Mouse (Mus musculus) naive thymus-derived CD4-positive, alpha-beta T cell, adult 2 months (primary cell): ENCODE results near the gene Cops7b.
A peak's percentile ranks its signal among the peaks of the same experiment; 100 is the strongest.

Experiments used
- DNase-seq: peaks from one replicate; pipeline ENCODE4 v3.0.0-alpha.2; 2011; ENCODE audit warnings: low read depth

The Cops7b gene

GRCm38 (mm10) chr1:86596512-86596911 is 13.8 kb downstream of the Cops7b start:
- no peak for DNase-seq

DNA sequence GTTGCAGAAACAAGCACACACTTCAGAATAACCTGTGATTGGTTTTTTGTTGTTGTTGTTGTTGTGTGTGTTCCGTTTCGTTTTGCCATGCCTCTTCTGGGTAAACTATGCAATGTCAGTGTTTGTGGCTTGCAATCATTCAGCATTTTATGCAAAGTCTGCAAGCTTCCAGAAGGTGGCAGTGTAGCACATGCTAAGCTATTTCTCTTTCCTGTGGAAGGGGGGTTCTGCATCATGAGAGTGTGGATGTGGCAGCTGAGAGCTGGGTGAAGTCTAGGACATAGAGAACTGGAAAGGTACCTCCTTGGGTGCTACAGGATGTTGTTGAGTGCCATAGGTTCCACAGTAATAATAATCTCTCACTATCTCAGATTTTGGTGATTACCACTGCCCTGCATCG is 15.8 kb downstream of the Cops7b start:
- peak; percentile 50 for DNase-seq

- DNase-seq, result no peak
These were observed 17.4 kb downstream of the Cops7b start for GRCm38 (mm10) chr1:86600117-86600516.

DNA sequence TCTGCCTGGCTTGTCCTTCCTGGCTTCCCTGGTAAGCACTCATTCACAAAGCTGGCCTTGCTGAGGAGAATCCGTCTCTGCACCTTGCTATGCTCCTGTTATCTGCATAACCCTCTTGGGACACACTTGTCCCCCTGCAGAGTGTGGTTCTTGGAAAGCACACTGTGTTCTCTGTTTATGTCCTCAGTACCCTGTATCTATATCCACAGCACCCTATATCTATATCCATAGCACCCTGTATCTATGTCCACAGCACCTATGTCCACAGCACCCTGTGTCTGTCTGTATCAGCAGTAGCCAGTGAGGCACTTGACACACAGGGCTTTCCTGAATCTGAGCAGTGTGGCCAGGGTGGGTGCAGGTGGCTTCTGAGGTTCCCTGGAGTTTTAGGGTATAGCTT is 28.2 kb downstream of the Cops7b start:
- no peak for DNase-seq

- DNase-seq, result no peak
These were observed 29.4 kb downstream of the Cops7b start for GRCm38 (mm10) chr1:86612081-86612480.

- peak; percentile 31 for DNase-seq
These were observed 31.6 kb downstream of the Cops7b start for GRCm38 (mm10) chr1:86614269-86614668.

GRCm38 (mm10) chr1:86618454-86619125 is 35.9 kb downstream of the Cops7b start:
- DNase-seq, result peak; percentile 64

GRCm38 (mm10) chr1:86622296-86622695 is 39.6 kb downstream of the Cops7b start:
- DNase-seq, result no peak

DNA sequence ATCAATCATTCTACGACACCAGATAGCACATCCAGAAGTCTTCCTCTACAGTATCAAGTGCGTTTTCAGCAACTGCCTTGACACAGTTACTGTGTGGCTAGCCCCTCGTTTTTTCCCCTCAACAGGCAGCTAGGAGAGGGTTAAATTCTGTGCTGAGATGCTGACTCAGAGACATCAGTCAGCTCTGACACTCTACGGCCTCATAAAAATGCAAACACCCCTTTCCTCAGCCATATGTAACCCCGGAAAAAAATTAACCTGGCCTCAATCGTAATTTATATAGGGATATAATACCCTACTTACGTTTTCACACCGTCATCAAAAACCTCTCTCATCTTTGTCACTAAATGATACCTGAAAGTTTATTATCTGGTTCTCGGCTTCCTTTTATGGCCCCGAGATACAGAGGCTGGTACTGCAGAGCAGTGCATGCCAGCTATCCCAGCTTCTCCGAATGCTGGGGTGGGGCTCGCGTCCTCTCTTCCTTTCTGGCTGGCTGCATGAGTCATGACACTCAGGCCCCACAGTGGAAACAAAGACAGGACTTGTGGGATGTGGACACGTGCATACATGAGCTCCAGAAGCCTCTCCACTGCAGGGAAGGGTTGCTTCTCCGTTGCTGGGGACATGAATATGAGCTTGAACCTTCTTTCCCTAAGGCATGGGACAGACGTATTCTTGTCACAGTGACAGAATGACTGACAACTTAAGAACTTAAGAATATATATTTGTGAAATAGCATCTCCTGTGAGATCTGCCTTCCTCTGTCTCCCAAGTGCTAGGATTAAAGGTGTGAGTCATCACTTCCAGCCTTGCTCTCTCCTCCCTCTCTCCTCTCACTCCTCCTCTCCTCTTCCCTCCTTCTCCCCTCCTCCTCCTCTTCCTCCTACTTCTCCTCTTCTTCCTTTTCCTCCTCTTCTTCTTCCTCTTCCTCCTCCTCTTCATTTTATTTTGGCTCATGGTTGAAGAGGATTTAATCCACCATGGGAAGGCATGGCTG is 40.6 kb downstream of the Cops7b start:
- DNase-seq, result no peak

GRCm38 (mm10) chr1:86628270-86628669 is 45.6 kb downstream of the Cops7b start:
- DNase-seq, result no peak

- DNase-seq, result no peak
These were observed 47.2 kb downstream of the Cops7b start for GRCm38 (mm10) chr1:86629936-86630335.

- DNase-seq, result no peak
These were observed 47.8 kb downstream of the Cops7b start for GRCm38 (mm10) chr1:86630527-86630926.

- no peak for DNase-seq
These were observed 50.2 kb downstream of the Cops7b start for GRCm38 (mm10) chr1:86632732-86633380.

- DNase-seq, result no peak
These were observed 50.7 kb downstream of the Cops7b start for GRCm38 (mm10) chr1:86633434-86633833.

DNA sequence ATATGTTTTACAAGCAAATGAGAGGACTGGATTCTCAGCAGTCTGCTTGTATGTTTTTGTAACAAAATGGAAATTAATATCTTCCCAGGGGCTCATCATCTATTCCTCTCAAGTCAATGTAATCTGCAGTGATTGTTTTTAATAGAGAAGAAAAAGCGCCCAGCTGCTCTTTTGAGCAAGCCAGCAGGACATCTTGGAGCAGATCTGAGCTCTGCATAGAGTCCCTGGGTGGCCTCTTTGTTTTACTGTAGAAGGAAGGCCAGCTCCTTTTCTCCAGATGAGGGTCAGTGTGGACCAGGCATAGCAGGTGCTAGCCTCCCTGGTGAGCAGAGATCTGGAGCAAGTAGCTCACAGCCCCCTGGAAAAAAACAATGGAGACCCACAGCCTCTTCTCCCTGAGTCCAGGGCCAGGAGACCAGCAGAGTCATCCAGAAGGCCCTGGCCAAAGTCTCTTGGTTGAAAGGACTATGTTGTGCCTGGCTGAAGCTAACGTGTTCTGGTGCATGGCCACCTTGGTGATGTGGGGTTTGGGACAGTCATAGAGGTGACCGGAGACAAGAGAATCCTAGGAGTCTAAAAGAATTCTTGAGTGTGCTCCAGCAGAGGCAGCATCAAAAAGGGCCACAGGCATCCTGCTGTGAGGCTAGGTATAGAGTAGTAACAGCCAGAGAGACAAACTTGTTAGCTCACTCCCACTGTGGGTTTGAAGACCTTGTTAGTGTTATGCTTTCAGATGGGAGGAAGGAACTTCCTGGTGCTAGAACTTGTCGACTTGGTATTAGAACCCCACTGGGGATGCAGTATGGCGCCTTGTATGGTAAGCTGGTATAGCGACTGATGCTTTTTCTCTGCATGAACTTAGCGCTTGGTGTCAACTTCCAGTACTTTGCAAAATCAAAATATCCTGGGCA is 51.4 kb downstream of the Cops7b start:
- DNase-seq, result no peak

DNA sequence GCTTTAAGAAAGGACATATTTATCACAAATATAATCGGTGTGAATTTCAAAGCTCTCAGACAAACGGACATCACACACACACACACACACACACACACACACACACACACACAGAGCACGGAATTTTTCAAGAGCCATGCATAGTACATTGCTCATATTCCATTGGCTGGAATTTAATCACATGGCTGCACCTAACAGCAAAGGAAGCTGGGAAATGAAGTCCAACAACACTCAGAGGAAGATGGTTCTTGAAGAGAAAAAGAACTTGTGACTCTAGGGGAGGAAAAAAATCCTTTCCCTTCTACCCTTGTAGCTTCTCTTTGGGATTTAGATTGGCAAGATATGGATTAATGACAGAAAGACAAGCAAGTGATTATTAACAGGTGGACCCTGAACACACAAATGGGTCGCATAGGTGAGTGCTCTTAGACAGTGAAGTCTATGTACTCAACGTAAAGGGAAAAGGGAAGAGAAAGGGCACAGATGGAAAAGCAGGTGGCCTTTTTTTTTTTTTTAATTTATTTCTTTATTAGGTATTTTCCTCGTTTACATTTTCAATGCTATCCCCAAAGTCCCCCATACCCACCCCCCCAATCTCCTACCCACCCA is 52.2 kb downstream of the Cops7b start:
- DNase-seq, result no peak

DNA sequence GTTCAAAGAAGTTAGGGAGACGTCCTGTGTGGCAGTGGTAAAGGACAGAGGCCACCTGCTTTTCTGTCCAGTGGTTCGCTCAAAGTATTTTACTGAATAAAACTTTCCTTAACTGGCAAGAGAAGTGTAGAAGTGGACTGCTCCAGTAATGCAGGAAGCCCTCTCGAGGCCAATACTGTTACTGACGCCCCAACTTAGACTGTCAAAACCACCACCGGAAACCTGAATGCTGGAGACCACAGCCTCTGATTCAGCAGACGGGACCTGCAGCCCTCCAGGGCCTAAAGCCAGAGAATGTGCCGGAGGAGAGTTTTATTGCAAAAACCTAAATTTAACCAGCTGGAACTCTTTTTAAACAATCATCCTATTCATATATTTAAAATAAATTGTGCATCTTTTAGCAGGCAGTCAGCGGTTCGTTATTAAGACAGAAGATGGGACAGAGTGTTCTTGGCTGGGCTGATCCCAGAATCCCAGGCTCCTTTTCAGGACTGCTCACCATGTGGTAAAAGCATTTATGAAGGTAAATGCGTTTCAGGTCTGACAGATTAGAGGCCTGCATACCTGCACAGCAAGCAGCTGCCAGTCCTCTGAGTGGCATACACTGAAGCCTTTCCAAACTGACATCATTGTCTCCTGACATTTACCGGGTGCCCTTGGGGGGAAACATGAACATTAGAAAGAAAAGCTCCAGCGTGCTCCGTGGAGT is 60.6 kb downstream of the Cops7b start:
- peak; percentile 37 for DNase-seq

- no peak for DNase-seq
These were observed 64.8 kb downstream of the Cops7b start for GRCm38 (mm10) chr1:86647517-86647916.

DNA sequence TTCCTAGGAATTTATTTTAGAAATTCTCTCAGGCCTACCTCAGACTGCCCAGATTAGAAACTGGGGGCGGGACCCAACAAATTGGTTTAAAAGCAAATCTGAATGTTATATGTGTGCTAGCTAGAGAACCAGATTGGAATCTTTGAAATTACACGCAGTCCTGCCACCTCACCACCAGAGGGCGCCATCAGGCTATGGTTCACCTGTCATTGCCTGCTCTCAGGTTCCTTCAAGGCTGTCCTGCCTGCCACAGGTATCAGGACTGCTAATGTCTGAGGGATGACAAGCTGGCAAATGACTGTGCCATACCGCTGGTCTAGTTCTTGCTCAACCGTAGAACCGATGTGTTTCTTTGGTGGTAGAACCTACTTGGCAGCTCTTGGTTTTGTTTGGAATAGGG is 67.6 kb downstream of the Cops7b start:
- peak; percentile 71 for DNase-seq

- no peak for DNase-seq
These were observed 70.0 kb downstream of the Cops7b start for GRCm38 (mm10) chr1:86652675-86653074.
